Mouse (Mus musculus): Measurements from ENCODE around the gene Olfr1328.

GRCm38 (mm10) chr4:118961141-118961628 is 22.8 kb upstream of the Olfr1328 start, which contains the start of gene Lao1:
- TF ChIP-seq CTCF (IDR thresholded peaks at IDR 0.05; ENCODE audit: control insufficient read depth, insufficient read depth, insufficient replicate concordance, low read depth, low read length) (no peak), POLR2A (IDR thresholded peaks at IDR 0.05; ENCODE audit: control insufficient read depth, low read depth, low read length) (no peak)
